8 mouse cellular contexts compared by ENCODE assay signal in the genomic region with DNA sequence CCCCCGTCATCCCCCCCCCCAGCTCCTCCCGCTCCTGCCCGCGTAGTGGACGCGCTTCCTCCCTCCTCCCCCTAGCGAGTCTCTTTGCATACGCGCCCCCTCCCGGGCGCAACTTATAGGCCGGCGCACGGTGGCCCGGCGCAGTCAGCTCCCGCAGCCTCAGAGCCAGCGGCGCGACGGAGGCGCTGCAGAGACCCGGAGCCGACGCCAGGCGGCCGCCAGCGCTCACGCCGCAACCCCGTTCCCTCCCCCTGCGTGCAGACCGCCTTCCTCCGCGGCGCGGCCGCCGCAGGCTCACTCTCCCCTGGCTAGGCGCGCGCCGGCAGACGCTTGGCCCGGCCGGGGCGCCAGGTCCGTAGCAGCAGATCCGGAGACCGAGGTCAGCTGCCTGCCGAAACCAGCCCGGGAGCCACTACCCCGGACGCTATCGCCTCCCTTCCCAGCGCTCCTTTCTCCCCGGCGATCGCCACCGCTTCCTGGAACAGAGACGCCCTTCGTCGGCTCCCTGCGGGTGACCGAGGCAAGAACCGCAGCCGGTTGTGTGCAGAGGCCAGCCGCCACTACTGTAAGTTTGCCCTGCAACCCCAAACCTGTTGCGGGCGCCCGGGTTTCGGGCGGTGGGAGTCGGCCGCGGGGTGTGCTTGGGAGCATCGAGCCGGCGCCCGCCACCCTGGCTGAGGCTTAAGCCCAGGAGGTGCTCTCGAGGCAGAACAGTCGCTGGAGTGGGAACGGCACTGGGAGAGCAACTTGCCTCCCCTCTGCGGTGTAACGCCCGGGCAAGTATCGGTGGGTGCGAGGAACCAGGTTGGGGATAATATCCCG. TPM values are rescaled to one million over a fixed set of nuclear protein-coding genes. Genes with fewer than 3 reads are reported as not detected.
DNase-seq lines count a peak whose midpoint lies in the region; ATAC-seq and TF ChIP-seq lines count a peak whose summit lies in the region.

TSS of gene Enc1 (plus strand) at position 141 of the 822 bp plus-strand sequence.

- peak within 1 kb of the TSS; percentile 94 for H3K4me3 ChIP-seq in hindbrain, embryonic 11.5 days (ENCODE audit: low read depth, low read length)

- WGBS in hindbrain, embryonic 11.5 days, result under 1% methylated on average over 62 of the region's 89 CpGs

- H3K4me1 ChIP-seq in hindbrain, embryonic 11.5 days (replicated peaks; ENCODE audit: control insufficient read depth, insufficient read depth, low read length), result peaks cover 16% of the 10 kb centered on the region

- no peak for TF ChIP-seq CTCF in Patski (IDR thresholded peaks at IDR 0.05)

- peaks cover under 1% of the 10 kb centered on the region for H3K36me3 ChIP-seq in hindbrain, embryonic 11.5 days (ENCODE audit: control insufficient read depth, insufficient read depth, low read length)

- H3K27me3 ChIP-seq in Patski, result no peaks in the 10 kb centered on the region
- H3K27me3 ChIP-seq in hindbrain, embryonic 11.5 days (ENCODE audit: control insufficient read depth, insufficient read depth, low read length), result no peaks in the 10 kb centered on the region

- POLR2A ChIA-PET in Patski (lab: Charles Lee), result interaction anchor here (0.6 to 1.2 kb wide), 3 partner anchors 17 to 633 kb away, joined by 3 to 6 read pairs (median 4); no protein-coding TSS in a partner anchor

- H3K9ac ChIP-seq in hindbrain, embryonic 11.5 days (ENCODE audit: low read depth, low read length), result peak within 1 kb of the TSS; percentile 93

- in situ Hi-C loops in Patski (cut with MboI; ENCODE audit: low pct_unique_long_range_greater_than_20kb), result loop anchor here (10.0 kb wide), 1 partner anchor 304 kb away; no protein-coding TSS in a partner anchor

- no peak for DNase-seq in Patski (ENCODE audit: low read depth, low spot score)
- DNase-seq in cerebellum, adult 9-11 months, result peak; percentile 55
- DNase-seq in frontal cortex, postnatal 10 days (ENCODE audit: low spot score in 2 of 2), result peak; percentile 86 to 90
- peak; percentile 97 for DNase-seq in hindbrain, embryonic 11.5 days (ENCODE audit: low spot score)
- DNase-seq in layer of hippocampus, postnatal 10 days (ENCODE audit: low spot score in 2 of 2), result peak; percentile 91 to 94
- DNase-seq in lung, postnatal 10 days, result peak; percentile 94
- DNase-seq in retina, adult 2 months (ENCODE audit: low read depth, low spot score), result peak; percentile 65
- DNase-seq in thymus, postnatal 25 days, result peak; percentile 95

- CTCF ChIA-PET in Patski (lab: Charles Lee), result interaction anchor here (0.8 to 6.6 kb wide), 8 partner anchors 7 to 698 kb away, joined by 3 to 49 read pairs (median 4); no protein-coding TSS in a partner anchor

- peak within 1 kb of the TSS; percentile 98 for H3K27ac ChIP-seq in hindbrain, embryonic 11.5 days (ENCODE audit: low read depth, low read length)

- H3K9me3 ChIP-seq in hindbrain, embryonic 11.5 days (ENCODE audit: control insufficient read depth, low read length), result no peaks in the 10 kb centered on the region

- ATAC-seq in Patski, result peak; percentile 86
- ATAC-seq in hindbrain, embryonic 11.5 days (ENCODE audit: low FRiP score), result peak; percentile 93

- H3K4me2 ChIP-seq in hindbrain, embryonic 11.5 days (replicated peaks; ENCODE audit: low read depth, low read length), result peak within 1 kb of the TSS; percentile 86

RNA-seq across cellular contexts. Expression of gene Enc1, which starts in this region (rescaled TPM):
- polyA plus RNA-seq in Patski (2021), result 43.7 TPM
- polyA plus RNA-seq in hindbrain, embryonic 11.5 days (2014; fragmentation: Nextera tagmentation; extraction: Ambion mirVana), result 34.8 and 45.9 TPM in 2 replicates
- total RNA-seq in layer of hippocampus, postnatal 10 days (2021), result 100 to 1,000 TPM; 561 to 584 TPM
